Mouse (Mus musculus): ENCODE data around the gene Adora2b.
"Not testable (repeated sequence)": the region's sequence is repeated elsewhere in the genome, so short reads cannot be mapped to it uniquely, and the experiment has no call there.

Adora2b gene

GRCm38 (mm10) chr11:62264018-62264417 lies 15.2 kb downstream of the Adora2b start:
- DNase-seq, result no peak

GRCm38 (mm10) chr11:62265642-62266041 lies 16.9 kb downstream of the Adora2b start:
- no peak for DNase-seq

- no peak for DNase-seq
These were observed 17.9 kb downstream of the Adora2b start for GRCm38 (mm10) chr11:62266466-62267214.

DNA sequence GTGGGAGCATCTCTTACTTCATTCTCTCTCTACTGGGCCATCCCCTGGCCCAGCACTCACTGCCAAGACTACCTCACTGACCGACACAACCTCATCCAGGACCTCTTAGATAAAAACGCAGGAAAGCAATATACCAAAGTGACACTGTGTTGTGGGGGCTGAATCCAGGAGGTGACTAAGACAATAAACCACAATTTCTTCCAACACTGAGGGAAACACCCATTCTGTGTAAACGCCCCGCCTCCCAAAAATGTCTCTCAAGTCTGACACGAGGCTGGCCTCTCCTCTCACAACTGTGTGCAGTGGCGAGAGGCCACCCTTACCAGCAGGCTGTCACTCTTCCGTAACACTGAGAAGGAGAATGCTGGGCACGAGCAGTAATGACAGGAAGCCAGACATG lies 19.6 kb downstream of the Adora2b start:
- DNase-seq, result no peak

DNA sequence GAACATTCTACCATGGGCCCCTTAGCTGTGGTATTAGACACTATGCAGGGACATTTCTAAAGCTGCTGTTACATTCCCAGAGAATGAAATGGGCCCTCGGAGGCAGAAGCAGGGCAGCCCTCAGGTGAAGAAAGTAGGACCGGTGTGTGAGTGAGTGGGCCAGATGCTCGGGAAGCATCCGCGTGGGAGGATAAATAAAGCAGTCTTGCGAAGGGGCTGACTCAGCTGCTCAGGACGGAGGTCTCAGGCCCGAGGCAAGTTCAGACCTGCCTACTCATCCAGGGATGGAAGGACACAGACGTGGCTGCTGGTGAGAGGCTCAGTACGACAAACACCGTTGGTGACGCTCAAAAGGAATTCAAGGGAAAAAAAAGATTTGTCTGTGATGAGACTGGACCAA lies 20.3 kb downstream of the Adora2b start:
- no peak for DNase-seq

DNA sequence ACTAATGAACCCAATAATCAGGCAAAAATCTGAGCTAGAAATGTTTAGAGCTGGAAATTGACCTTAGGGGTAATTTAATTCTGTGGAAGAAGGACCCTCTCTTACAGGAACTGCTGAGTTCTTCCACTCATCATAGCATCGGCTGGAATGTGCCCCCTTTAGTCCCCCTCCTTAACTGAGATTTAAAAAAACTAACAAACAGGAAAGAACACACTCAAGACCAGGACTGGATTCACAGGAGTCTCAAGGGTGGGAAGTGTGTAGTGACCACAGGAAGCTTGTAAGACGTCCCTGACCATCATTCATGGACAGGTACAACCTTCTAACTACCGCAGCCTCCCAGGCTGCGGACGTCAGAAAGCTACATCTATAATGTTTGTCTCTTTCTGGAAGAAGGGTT lies 22.1 kb downstream of the Adora2b start:
- no peak for DNase-seq

DNA sequence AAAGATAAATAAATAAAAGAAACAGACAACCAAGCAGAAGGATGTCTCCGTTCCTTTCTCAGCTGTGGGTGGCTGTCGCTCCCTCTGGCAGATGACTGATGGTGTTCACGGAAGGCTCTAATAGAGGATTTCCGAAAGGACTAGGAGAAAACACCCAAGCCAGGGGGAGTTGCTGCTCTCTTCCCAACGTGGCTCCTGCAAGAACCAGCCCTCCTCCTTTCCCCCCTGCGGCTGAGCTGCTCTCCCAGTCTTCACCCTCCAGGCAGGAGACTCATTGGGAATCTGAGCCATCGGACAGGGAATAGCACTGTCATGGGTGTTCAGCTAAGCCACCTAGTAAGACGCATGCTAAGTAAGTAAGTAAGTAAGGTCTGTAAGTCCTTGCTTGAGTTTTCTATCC lies 28.3 kb downstream of the Adora2b start:
- no peak for DNase-seq

- DNase-seq, result peak in 1 of 2 experiments; percentile 34
These were observed 29.2 kb downstream of the Adora2b start for GRCm38 (mm10) chr11:62278027-62278426.

GRCm38 (mm10) chr11:62280675-62281600 lies 32.2 kb downstream of the Adora2b start, which contains the start of the genes Zswim7 and Ttc19:
Gene Zswim7, minus strand, starts transcription at chr11:62281375.
Gene Ttc19, plus strand, starts transcription at chr11:62281473.
- DNase-seq, result peak; percentile 87 to 96

DNA sequence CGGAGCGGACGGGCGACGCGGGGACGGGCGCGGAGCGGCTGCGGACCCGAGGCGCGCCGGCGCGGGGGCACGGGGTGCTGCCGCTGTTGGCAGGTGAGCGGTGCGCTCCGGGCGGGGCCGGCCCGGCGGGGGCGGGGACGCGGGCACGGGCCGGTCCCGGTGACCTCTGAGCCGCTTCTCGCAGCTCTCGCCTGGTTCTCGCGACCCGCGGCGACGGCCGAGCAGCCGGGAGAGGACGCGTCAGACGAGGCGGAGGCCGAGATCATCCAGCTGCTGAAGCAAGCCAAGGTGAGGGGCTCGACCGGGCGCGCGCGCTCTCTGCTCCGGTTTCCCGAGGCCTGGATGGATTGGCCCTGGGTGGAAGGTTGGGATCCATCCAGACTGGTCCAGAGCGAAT lies 32.8 kb downstream of the Adora2b start:
- DNase-seq, result no peak

DNA sequence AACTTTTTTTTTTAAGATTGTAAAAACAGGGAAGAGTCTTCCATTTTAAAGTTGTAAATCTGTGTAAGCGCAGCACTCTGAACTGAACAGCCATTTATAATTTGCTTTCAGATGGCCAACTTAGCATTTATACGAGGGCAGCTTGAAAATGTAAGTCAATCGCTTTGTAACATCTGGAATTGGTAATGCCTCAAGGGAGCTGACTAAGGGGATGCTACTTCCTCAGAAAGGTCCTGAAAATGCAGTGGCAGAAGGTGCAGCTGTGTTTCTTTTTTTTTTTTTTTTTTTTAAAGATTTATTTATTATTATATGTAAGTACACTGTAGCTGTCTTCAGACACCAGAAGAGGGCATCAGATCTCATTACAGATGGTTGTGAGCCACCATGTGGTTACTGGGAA lies 35.2 kb downstream of the Adora2b start:
- DNase-seq, result not testable (repeated sequence)

GRCm38 (mm10) chr11:62285020-62285419 lies 36.2 kb downstream of the Adora2b start:
- DNase-seq, result no peak

DNA sequence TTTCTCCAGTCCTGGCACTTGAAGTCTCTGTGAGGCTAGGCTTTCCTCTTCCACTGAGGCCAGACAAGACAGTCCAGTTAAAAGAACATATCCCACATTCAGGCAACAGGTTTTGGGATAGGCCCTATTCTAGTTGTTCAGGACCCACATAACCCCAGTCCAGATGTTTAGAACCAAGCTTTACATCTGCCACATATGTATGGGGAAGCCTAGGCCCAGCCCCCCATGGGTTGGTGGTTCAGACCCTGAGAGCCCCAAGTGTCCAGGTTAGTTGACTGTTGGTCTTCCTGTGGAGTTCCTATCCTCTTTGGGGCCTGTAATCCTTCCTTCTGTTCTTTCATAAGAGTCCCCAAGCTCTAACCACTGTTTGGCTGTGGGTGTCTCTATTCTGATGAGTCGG lies 38.9 kb downstream of the Adora2b start:
- DNase-seq, result no peak

- DNase-seq, result no peak
These were observed 45.3 kb downstream of the Adora2b start for GRCm38 (mm10) chr11:62294121-62294520.

GRCm38 (mm10) chr11:62298883-62299282 lies 50.1 kb downstream of the Adora2b start:
- no peak for DNase-seq

DNA sequence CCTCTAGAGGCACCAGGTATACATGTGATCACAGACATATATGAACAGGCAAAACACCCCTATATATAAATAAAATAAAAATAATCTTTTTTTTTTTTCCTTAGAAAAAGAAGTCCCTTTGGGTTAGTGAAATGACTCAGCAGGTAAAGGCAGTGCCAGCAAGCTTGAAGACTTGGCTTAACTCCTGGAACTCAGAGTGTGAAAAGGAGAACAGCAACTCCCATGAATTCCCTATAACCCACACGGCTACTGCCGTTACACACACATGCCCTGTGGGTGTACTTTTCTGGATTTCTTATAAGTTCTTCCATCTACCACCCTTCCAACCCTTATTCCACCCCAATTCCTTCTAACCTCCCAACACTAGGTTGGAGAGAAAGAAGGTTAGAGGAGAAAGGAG lies 57.1 kb downstream of the Adora2b start:
- no peak for DNase-seq

DNA sequence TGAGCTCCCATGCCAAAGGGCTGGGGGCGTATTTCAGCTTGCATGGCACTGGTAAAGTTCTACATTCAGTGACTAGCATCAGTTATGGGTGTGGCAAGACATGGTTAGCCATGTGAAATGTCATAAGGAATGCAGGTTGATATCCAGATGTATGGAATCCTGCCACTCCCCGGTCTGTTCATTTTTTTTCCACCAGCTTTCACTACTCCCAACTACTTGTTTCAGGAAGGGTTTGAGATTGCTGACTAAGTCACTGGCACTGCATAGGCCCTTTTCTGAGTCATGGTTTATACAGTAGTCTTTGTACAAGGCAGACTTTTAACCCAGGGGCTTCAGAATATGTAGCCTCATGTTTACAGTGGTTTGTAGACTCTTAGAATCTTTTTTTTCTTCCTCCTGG lies 60.5 kb downstream of the Adora2b start:
- no peak for DNase-seq

DNA sequence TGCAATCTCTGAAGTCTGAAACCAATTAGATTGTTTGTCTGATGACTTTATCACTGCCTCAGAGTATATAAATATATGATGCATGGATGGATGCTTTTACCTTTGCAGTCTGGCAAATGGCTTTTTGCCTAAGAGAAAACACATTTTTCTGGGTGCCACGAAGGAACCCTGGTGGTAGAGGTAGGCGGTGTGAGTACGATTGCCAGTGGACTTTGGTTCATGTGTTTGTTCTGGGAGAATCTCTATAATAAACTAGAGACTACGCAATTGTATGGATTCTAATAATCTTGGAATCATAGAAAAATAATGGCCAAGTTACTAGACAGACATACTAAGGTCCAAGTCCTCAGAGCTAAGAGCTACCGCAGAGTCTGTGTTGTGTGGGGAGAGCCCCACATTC lies 66.2 kb downstream of the Adora2b start:
- no peak for DNase-seq

Measured in cerebellum, adult 18-20 months (tissue).